Mouse (Mus musculus): ENCODE measurements around the gene Nolc1.
"Not testable (repeated sequence)": the region's sequence is repeated elsewhere in the genome, so short reads cannot be mapped to it uniquely, and the experiment has no call there.

The Nolc1 gene

DNA sequence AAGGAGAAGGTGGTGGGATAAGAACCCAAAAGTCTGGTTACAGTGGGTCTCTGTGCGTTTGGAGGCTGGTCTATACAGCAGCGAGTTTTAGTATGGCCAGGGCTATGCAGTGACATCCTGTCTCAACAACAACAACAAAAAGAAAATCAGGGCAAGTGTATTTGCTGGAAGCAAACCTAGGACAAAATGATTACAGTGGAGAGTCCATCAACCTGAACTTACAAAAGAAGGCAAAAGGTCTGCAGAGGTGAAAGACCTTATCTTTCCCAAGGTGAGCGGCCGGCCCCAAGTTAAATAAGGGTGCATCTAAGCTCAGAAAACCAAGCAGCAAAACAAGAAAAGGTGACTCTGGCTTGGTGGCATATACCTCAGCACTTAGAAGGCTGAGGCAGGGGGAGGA, 16.0 kb downstream of the Nolc1 start:
- DNase-seq (ENCODE audit: low spot score): no peak

- no peak for DNase-seq (ENCODE audit: low spot score)
These were observed 18.5 kb downstream of the Nolc1 start for GRCm38 (mm10) chr19:46094144-46094543.

DNA sequence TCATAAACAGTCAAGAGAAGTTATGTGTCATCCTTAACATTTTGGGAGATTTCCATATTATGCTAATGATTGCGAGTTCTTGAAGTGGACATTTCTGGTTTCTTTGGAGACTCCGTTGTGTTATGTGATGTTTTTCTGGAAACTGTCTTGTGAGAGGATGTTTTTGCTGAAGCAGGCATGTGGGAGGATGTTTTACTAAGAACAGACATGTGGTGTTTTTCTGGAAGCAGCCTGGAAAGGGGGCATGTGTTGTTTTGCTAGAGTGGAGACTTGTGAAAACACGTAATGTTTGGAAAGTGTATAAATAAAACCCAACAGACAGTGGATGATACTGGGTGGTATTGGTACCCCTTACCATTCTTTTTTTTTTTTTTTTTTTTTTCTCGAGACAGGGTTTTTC, 19.6 kb downstream of the Nolc1 start:
- no peak for DNase-seq (ENCODE audit: low spot score)

DNA sequence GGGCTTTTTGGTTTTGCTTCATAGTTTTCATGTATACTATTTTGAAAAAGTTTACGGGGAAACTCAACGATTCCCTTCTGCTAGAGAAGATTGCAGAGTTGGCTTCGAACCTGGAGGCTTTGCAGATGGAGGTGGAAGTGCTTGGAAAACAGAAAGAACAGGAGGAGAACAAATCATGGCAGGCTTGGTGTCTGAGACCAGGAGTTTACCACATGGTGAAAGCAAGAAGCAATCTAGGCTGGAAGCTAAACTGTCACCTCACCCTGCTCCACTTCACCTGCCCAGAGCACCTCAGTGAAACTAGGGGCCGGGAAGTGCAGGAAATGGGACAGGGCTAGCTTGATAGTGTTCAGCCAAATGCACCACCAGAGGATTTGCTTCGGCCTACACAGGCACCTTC, 20.7 kb downstream of the Nolc1 start:
- DNase-seq (ENCODE audit: low spot score): no peak

DNA sequence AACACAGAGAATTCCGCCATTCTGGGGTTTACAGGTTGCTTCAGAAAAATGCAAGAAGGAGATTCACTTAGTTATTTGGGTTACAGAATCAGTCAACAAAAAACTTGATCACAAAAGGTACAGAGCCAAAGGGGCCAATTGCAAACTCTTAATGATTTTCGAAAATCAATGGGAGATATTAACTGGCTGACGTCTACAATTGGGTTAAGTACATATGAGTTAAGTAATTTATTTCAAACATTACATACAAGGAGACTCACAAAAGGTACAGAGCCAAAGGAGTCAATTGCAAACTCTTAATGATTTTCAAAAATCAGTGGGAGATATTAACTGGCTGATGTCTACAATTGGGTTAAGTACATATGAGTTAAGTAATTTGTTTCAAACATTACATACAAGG, 23.9 kb downstream of the Nolc1 start:
- DNase-seq (ENCODE audit: low spot score): no peak

DNA sequence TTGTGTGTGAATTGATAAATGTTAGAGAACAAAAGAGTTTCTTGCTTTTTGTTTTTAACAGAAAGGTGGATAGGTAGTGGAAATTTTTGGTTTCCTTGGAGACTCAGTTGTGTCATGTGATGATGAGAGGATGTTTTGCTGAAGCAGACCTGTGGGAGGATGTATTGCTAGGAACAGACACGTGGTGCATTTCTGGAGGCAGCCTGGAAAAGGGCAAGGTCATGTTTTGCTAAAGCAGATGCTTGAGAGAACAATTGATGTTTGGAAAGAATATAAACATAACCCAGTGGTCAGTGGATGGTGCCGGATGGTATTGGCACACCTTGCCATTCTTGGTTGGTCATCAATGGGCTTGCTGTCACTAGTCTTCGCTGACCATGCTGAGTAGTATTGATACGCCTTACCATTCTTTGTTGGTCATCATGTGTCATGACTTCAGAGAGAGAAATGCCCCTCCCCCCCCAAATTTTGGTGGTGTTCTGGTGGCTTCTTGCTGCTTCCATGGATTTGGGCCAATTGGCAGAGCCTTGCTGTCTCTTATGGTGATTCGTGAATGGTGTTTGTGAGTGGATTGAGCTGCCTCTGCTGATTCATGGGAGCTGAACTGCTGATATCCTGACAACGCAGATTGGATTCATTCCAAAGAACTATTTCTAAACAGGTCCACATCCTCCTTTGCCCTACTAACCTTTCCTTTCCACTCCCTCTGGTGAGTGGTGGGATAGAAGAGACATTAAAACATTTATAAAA, 27.9 kb downstream of the Nolc1 start:
- DNase-seq (ENCODE audit: low spot score): no peak

- DNase-seq (ENCODE audit: low spot score): no peak
These were observed 28.5 kb downstream of the Nolc1 start for GRCm38 (mm10) chr19:46104187-46104557.

GRCm38 (mm10) chr19:46110214-46110613, 34.6 kb downstream of the Nolc1 start:
- DNase-seq (ENCODE audit: low spot score): no peak

GRCm38 (mm10) chr19:46110781-46111180, 35.1 kb downstream of the Nolc1 start:
- no peak for DNase-seq (ENCODE audit: low spot score)

DNA sequence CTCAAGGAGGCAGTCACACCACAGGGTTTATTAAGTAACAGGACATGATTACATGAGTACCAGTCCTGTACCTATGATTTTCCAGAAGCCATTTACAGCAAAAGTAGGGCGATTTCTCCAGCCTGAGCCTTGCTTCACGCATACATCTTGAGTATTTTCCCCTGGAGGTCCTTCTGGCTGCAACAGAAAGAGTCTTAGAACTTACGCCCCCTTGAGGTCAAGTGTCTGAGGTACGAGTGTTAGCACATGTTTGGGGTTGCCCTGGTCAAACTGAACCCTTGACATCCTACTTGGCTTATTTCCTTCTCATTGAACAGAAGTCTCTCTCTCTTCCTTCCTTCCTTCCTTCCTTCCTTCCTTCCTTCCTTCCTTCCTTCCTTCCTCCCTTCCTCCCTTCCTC, 39.0 kb downstream of the Nolc1 start:
- no peak for DNase-seq (ENCODE audit: low spot score)

GRCm38 (mm10) chr19:46119458-46119857, 43.8 kb downstream of the Nolc1 start:
- DNase-seq (ENCODE audit: low spot score): no peak

DNA sequence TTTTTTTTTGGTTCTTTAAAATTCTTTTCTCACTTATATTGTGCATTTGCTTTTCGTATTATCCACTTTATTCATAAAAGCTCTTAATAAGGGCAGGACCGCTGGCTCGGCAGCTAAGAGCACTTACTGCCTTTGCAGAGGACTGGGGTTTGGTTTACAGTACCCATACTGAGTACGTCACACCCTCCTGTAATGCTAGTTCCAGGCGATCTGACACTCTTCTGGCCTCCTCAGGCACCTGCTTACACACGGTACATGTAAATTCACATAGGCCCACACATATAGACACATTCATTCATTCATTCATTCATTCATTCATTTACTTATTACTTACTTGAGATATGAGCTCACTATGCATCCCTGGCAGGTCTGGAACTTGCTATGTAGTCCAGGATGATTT, 45.2 kb downstream of the Nolc1 start:
- DNase-seq (ENCODE audit: low spot score): no peak

GRCm38 (mm10) chr19:46123876-46124275, 48.2 kb downstream of the Nolc1 start:
- no peak for DNase-seq (ENCODE audit: low spot score)

DNA sequence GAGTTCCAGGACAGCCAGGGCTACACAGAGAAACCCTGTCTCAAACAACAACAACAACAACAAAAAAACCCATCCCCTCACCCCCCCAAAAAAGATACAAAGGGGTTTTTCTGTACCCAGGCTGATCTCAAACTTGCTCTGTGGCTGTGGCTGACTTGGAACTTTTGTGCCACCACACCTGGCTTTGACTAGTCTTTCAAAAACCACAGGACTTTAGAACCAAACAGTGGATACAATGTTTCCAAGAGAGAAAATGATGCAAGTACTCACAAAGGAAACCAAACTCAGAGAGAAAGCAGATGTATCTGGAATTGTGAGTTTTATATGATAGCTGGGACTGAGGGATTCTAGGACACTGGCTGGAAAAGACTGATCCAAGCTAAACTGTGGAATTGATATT, 49.0 kb downstream of the Nolc1 start:
- DNase-seq (ENCODE audit: low spot score): no peak

- DNase-seq (ENCODE audit: low spot score): no peak
These were observed 50.6 kb downstream of the Nolc1 start for GRCm38 (mm10) chr19:46126301-46126700.

- not testable (repeated sequence) for DNase-seq (ENCODE audit: low spot score)
These were observed 54.1 kb downstream of the Nolc1 start for GRCm38 (mm10) chr19:46129737-46130136.

GRCm38 (mm10) chr19:46131283-46131682, 55.6 kb downstream of the Nolc1 start:
- DNase-seq (ENCODE audit: low spot score): no peak

DNA sequence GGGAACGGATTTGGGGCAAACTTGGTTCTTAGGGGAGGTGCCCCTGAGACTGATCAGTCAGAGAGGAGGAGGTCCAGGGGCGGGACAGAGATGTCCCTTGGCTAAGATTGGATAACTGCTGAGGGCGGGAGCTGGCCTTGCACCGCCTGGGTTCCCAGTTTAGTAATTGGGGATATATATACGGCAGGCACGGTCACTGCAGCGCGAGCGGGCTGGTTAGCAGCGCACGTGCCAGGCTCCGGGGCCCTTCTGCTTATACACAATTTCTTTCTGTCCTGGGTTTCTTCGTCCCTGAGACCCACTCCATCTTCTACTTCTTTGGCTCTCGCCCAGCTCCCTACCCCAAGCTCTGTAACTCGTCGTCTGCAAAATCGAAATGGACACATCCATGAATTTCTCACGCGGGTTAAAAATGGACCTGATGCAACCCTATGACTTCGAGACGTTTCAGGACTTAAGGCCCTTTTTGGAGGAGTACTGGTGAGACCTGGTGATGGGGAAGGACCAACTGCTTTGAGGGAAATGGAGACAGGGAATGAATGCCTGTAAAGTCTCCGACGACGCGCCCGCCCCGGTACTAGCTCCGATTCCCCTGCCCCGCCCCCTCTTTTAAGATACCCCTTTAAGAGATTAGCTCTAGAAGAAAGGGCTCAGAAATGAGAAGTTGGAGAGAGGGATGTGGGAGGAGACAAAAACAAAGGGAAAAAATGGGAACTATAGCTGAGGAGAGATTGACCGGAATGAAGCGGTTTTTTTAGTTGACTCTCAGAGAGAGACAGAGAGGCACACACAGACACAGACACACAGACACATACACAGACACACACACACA, 56.2 kb downstream of the Nolc1 start, which contains the start of gene Elovl3:
Gene Elovl3 (plus strand): TSS at position 204 of the 832 bp plus-strand sequence.
- peak; percentile 36 for DNase-seq (ENCODE audit: low spot score)

- DNase-seq (ENCODE audit: low spot score): no peak
These were observed 56.9 kb downstream of the Nolc1 start for GRCm38 (mm10) chr19:46132577-46132976.
